Comparison of ENCODE assay signal across 7 mouse cellular contexts in the genomic region with DNA sequence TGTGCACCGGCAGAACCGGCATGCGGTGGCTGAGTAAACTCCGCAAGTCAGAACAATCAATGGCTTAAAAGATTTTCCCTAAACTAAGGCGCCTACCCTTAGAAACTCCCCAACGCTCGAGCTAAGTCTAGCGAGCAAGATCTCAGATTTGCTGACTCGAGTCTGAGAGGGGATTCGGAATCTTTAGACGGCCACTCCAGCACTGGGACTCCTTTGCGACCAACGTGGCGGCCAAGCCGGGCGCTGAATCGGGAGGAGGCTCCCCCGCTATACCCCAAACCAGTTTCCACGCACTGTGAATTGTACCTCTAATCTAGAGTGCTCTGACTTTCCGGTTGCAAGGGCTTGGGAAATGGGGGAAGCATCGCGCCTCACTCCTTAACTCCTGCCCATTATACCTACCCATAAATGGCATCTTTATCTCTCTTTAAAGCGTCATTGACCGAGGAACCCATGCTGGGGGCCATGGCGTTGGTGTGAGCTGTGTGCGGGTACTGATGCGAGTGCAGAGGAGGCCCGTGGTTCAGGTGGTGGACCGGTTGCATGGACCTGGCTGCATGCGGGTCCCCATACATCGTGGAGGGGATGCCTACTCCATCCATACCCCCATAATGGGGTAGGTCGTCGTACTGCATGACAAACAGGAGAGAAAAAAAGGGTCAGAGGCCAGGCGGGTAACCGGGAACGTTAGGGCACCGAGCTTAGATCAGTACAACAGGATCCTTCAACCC. TPM values are rescaled to one million over a fixed set of nuclear protein-coding genes. Genes with fewer than 3 reads are reported as not detected.
DNase-seq lines count a peak whose midpoint lies in the region; ATAC-seq and TF ChIP-seq lines count a peak whose summit lies in the region.

No protein-coding gene starts in this region.

- no peak for TF ChIP-seq EP300 in lung, postnatal 0 days (IDR thresholded peaks at IDR 0.05)

- H3K4me3 ChIP-seq in testis, adult 2 months (ENCODE audit: control insufficient read depth, low read depth, low read length), result peak overlapping the region; percentile 66
- peak overlapping the region; percentile 71 for H3K4me3 ChIP-seq in embryonic facial prominence, embryonic 13.5 days
- peak overlapping the region; percentile 76 for H3K4me3 ChIP-seq in hindbrain, embryonic 12.5 days
- peak overlapping the region; percentile 64 for H3K4me3 ChIP-seq in lung, postnatal 0 days (ENCODE audit: low read depth, low read length)

- H3K9me3 ChIP-seq in embryonic facial prominence, embryonic 13.5 days, result no peaks in the 10 kb centered on the region
- no peaks in the 10 kb centered on the region for H3K9me3 ChIP-seq in hindbrain, embryonic 12.5 days (replicated peaks)
- H3K9me3 ChIP-seq in lung, postnatal 0 days (ENCODE audit: low read length), result no peaks in the 10 kb centered on the region

- peak overlapping the region; percentile 90 for H3K4me2 ChIP-seq in embryonic facial prominence, embryonic 13.5 days
- H3K4me2 ChIP-seq in hindbrain, embryonic 12.5 days (replicated peaks), result peak overlapping the region; percentile 85
- H3K4me2 ChIP-seq in lung, postnatal 0 days (replicated peaks; ENCODE audit: low read depth, low read length), result peak overlapping the region; percentile 76

- no peak for ATAC-seq in embryonic facial prominence, embryonic 13.5 days (ENCODE audit: insufficient number of reproducible peaks, insufficient read depth, low FRiP score, low TSS enrichment, low read depth)
- ATAC-seq in hindbrain, embryonic 12.5 days (ENCODE audit: low FRiP score), result no peak
- no peak for ATAC-seq in lung, postnatal 0 days
- no peak for ATAC-seq in inflammation-experienced regulatory T-cells, adult 6 months

- H3K27me3 ChIP-seq in testis, adult 2 months (ENCODE audit: control insufficient read depth, insufficient read depth, low read length), result peaks cover 16% of the 10 kb centered on the region
- peaks cover 40% of the 10 kb centered on the region for H3K27me3 ChIP-seq in embryonic facial prominence, embryonic 13.5 days
- H3K27me3 ChIP-seq in hindbrain, embryonic 12.5 days, result no peaks in the 10 kb centered on the region
- 0 out of 2 replicates have a peak, but pooled peaks cover 11% of the 10 kb centered on the region for H3K27me3 ChIP-seq in lung, postnatal 0 days (replicated peaks; ENCODE audit: insufficient read depth, low read length)

- WGBS in embryonic facial prominence, embryonic 13.5 days, result 4% methylated on average over 37 of the region's 37 CpGs
- under 1% methylated on average over 37 of the region's 37 CpGs for WGBS in hindbrain, embryonic 12.5 days
- 1% methylated on average over 37 of the region's 37 CpGs for WGBS in lung, postnatal 0 days

- no peak for DNase-seq in testis, postnatal 14 days (ENCODE audit: low spot score)
- DNase-seq in lung, postnatal 0 days (ENCODE audit: low spot score), result no peak
- no peak for DNase-seq in yolk sac, embryonic 10.5 days (ENCODE audit: low spot score)

- TF ChIP-seq CTCF in testis, adult 2 months (IDR thresholded peaks at IDR 0.05; ENCODE audit: control insufficient read depth, insufficient read depth, insufficient replicate concordance, low read depth, low read length), result no peak
- no peak for TF ChIP-seq CTCF in lung, postnatal 0 days (IDR thresholded peaks at IDR 0.05)

- no peak for TF ChIP-seq POLR2A in testis, adult 2 months (IDR thresholded peaks at IDR 0.05; ENCODE audit: control insufficient read depth, low read depth, low read length)

- peaks cover 33% of the 10 kb centered on the region for H3K4me1 ChIP-seq in testis, adult 2 months (ENCODE audit: control insufficient read depth, insufficient read depth, low read length)
- H3K4me1 ChIP-seq in embryonic facial prominence, embryonic 13.5 days, result peaks cover 8% of the 10 kb centered on the region
- H3K4me1 ChIP-seq in hindbrain, embryonic 12.5 days, result peaks cover 30% of the 10 kb centered on the region
- peaks cover under 1% of the 10 kb centered on the region; the same call in 1 of the 2 replicates for H3K4me1 ChIP-seq in lung, postnatal 0 days (ENCODE audit: insufficient read depth, low read depth, low read length)

- no peaks in the 10 kb centered on the region for H3K36me3 ChIP-seq in testis, adult 2 months (ENCODE audit: control insufficient read depth, insufficient read depth, low read length)
- no peaks in the 10 kb centered on the region for H3K36me3 ChIP-seq in embryonic facial prominence, embryonic 13.5 days
- H3K36me3 ChIP-seq in hindbrain, embryonic 12.5 days, result no peaks in the 10 kb centered on the region
- H3K36me3 ChIP-seq in lung, postnatal 0 days (ENCODE audit: insufficient read depth, low read length), result no peaks in the 10 kb centered on the region

- peak overlapping the region; percentile 68 for H3K27ac ChIP-seq in testis, adult 2 months (ENCODE audit: control insufficient read depth, insufficient read depth, low read depth, low read length)
- H3K27ac ChIP-seq in embryonic facial prominence, embryonic 13.5 days, result peak overlapping the region; percentile 76
- peak overlapping the region; percentile 100 for H3K27ac ChIP-seq in hindbrain, embryonic 12.5 days
- peak overlapping the region; percentile 85 for H3K27ac ChIP-seq in lung, postnatal 0 days (ENCODE audit: low read length)

- H3K9ac ChIP-seq in embryonic facial prominence, embryonic 13.5 days, result peak overlapping the region; percentile 88
- peak overlapping the region; percentile 99 for H3K9ac ChIP-seq in hindbrain, embryonic 12.5 days
- peak overlapping the region; percentile 86 for H3K9ac ChIP-seq in lung, postnatal 0 days (replicated peaks; ENCODE audit: low read depth)

RNA-seq across cellular contexts. Expression of a gene that starts 2.9 kb away (rescaled TPM):
- 1.9 and 2.0 TPM in 2 replicates for polyA plus RNA-seq in testis, adult 2 months (2012; rRNA removed)
- 47.4 and 59.0 TPM in 2 replicates for polyA plus RNA-seq in embryonic facial prominence, embryonic 13.5 days (2015; fragmentation: Nextera tagmentation; extraction: Ambion mirVana)
- polyA plus RNA-seq in hindbrain, embryonic 12.5 days (2016; fragmentation: Nextera tagmentation; extraction: Ambion mirVana), result 173 and 204 TPM in 2 replicates
- 39.6 and 44.9 TPM in 2 replicates for polyA plus RNA-seq in lung, postnatal 0 days (2015; fragmentation: Nextera tagmentation; extraction: Ambion mirVana)
- polyA plus RNA-seq in inflammation-experienced regulatory T-cells, adult 6 months (2017; shearing (Covaris generic)), result under 1 TPM in 2 of 3 experiments, not detected in 1; 0.10 to 0.13 TPM

Comparison
In these comparisons a context has a peak if more than half of its experiments do, and no peak if none do; other contexts are left out.
1. RNA of a gene that starts 2.9 kb away (polyA plus RNA-seq): 173 to 204 TPM in hindbrain, embryonic 12.5 days, 47.4 to 59.0 TPM in embryonic facial prominence, embryonic 13.5 days and 39.6 to 44.9 TPM in lung, postnatal 0 days; 1.9 to 2.0 TPM in testis, adult 2 months and 0.10 to 0.13 TPM in inflammation-experienced regulatory T-cells, adult 6 months; every median in the first group is over 10 times any median in the second.
2. Peak in every context shown above with its lines, with median percentiles within 50 percentile points of each other: H3K27ac ChIP-seq, H3K4me3 ChIP-seq, H3K4me2 ChIP-seq and H3K9ac ChIP-seq.